19 mouse cellular contexts compared by ENCODE assay signal in genomic region chr17:54483901-54484300, GRCm38 (mm10).
DNase-seq lines count a peak whose midpoint lies in the region.
"Had no signal": no experiment of that assay in that cellular context is flagged by ENCODE, and none has a peak within 500 bp of the region (broad histone marks: within the 10 kb centered on the region; RNA-seq: fewer than 3 reads in every experiment).

No protein-coding gene starts in this region.

- intact Hi-C loops in left cerebral cortex, postnatal 14 days (cut with DNase I), result no loop called here

- peak; percentile 33 for DNase-seq in ES-CJ7 (ENCODE audit: low read depth, low spot score)
- peak; percentile 60 for DNase-seq in R1 (ENCODE audit: low read depth, low spot score)
- peak; percentile 55 for DNase-seq in ZHBTc4 (ENCODE audit: low read depth, low spot score)
- no peak for DNase-seq in left cerebral cortex, postnatal 14 days (ENCODE audit: low spot score in 2 of 2)
- DNase-seq in urinary bladder, postnatal 25 days (ENCODE audit: low spot score), result no peak
- no peak for DNase-seq in yolk sac, embryonic 10.5 days (ENCODE audit: low spot score)
- DNase-seq: adrenal gland, adult 2 months; adrenal gland, adult 8-10 months; adrenal gland, postnatal 10 days; adrenal gland, postnatal 14 days; adrenal gland, postnatal 25 days; adrenal gland, postnatal 36 days; B cell, adult 2 months; cerebellum, adult 11 months; cerebellum, adult 11-12 months; cerebellum, adult 18-20 months; cerebellum, adult 2 months; cerebellum, adult 8-10 months; cerebellum, adult 9-10 months had no signal

Comparison
In these comparisons a context has a peak if more than half of its experiments do, and no peak if none do; other contexts are left out.
1. DNase-seq: peak in ES-CJ7 (single experiment), R1 (single experiment) and ZHBTc4 (single experiment); none in left cerebral cortex, postnatal 14 days (0 of 2), urinary bladder, postnatal 25 days (single experiment) and yolk sac, embryonic 10.5 days (single experiment).